ENCODE assay signal across 10 mouse cellular contexts in genomic region chr8:107980618-107981017, GRCm38 (mm10). TPM values are rescaled to one million over a fixed set of nuclear protein-coding genes. Genes with fewer than 3 reads are reported as not detected.
DNase-seq lines count a peak whose midpoint lies in the region; ATAC-seq lines count a peak whose summit lies in the region.
"Had no signal": no experiment of that assay in that cellular context is flagged by ENCODE, and none has a peak within 500 bp of the region (broad histone marks: within the 10 kb centered on the region; RNA-seq: fewer than 3 reads in every experiment).

No protein-coding gene starts in this region.

- H3K36me3 ChIP-seq in neural tube, embryonic 11.5 days (ENCODE audit: control insufficient read depth, insufficient read depth, low read length) = no peaks in the 10 kb centered on the region
- no peaks in the 10 kb centered on the region for H3K36me3 ChIP-seq in neural tube, embryonic 15.5 days

- H3K4me3 ChIP-seq in neural tube, embryonic 11.5 days (ENCODE audit: low read depth, low read length) = no peak overlapping the region
- H3K4me3 ChIP-seq in neural tube, embryonic 15.5 days (replicated peaks) = no peak overlapping the region

- ATAC-seq in neural tube, embryonic 11.5 days (ENCODE audit: insufficient read depth, low FRiP score, low TSS enrichment) = 0 out of 2 replicates have a peak, but pooled peaks have one; percentile 50
- ATAC-seq in neural tube, embryonic 15.5 days (ENCODE audit: low FRiP score) = no peak
- ATAC-seq in hematopoietic stem cell, adult 5-6 weeks (replicated peaks in 1 of 2; ENCODE audit: insufficient read depth in 1 of 2, low FRiP score in 2 of 2, low TSS enrichment in 1 of 2, low read depth in 1 of 2, poor library complexity in 2 of 2, severe bottlenecking in 2 of 2) = peak; percentile 95 to 96
- peak; percentile 81 for ATAC-seq in megakaryocyte-erythroid progenitor cell, adult 5-6 weeks (replicated peaks; ENCODE audit: low FRiP score, low TSS enrichment, poor library complexity, severe bottlenecking)
- no peak for ATAC-seq in erythroid progenitor cell, adult 5-6 weeks (replicated peaks; ENCODE audit: low FRiP score, poor library complexity, severe bottlenecking)

- no peak overlapping the region for H3K9ac ChIP-seq in neural tube, embryonic 11.5 days (ENCODE audit: low read length)
- no peak overlapping the region for H3K9ac ChIP-seq in neural tube, embryonic 15.5 days (replicated peaks)

- peak; percentile 49 to 61 for DNase-seq in cerebellum, postnatal 10 days
- no peak for DNase-seq in cerebellum, adult 8-10 months
- DNase-seq in neural tube, embryonic 11.5 days (ENCODE audit: low spot score) = peak; percentile 48
- DNase-seq in lung, postnatal 14 days = no peak
- DNase-seq: B cell, adult 2 months; thymus, postnatal 14 days had no signal

- H3K27ac ChIP-seq in neural tube, embryonic 11.5 days (ENCODE audit: low read depth, low read length) = no peak overlapping the region
- no peak overlapping the region for H3K27ac ChIP-seq in neural tube, embryonic 15.5 days (replicated peaks)

- H3K27me3 ChIP-seq in neural tube, embryonic 11.5 days (ENCODE audit: control insufficient read depth, insufficient read depth, low read length) = no peaks in the 10 kb centered on the region
- H3K27me3 ChIP-seq in neural tube, embryonic 15.5 days (replicated peaks) = peaks cover 30% of the 10 kb centered on the region

- no peaks in the 10 kb centered on the region for H3K9me3 ChIP-seq in neural tube, embryonic 11.5 days (ENCODE audit: control insufficient read depth, low read length)
- H3K9me3 ChIP-seq in neural tube, embryonic 15.5 days (replicated peaks) = no peaks in the 10 kb centered on the region

- no peak overlapping the region for H3K4me2 ChIP-seq in neural tube, embryonic 11.5 days (ENCODE audit: low read depth)
- H3K4me2 ChIP-seq in neural tube, embryonic 15.5 days = no peak overlapping the region

- peaks cover 5% of the 10 kb centered on the region; the same call in 1 of the 2 replicates for H3K4me1 ChIP-seq in neural tube, embryonic 11.5 days (ENCODE audit: control insufficient read depth, insufficient read depth, low read length)
- peaks cover 4% of the 10 kb centered on the region for H3K4me1 ChIP-seq in neural tube, embryonic 15.5 days

- WGBS in neural tube, embryonic 11.5 days = 40% methylated on average over 10 of the region's 10 CpGs
- 19% methylated on average over 10 of the region's 10 CpGs for WGBS in neural tube, embryonic 15.5 days

RNA-seq across cellular contexts. Expression of gene Zfhx3, which starts 38.2 kb away (rescaled TPM):
- polyA plus RNA-seq in neural tube, embryonic 11.5 days (2014; fragmentation: Nextera tagmentation; extraction: Ambion mirVana) = 36.2 and 36.7 TPM in 2 replicates
- polyA plus RNA-seq in neural tube, embryonic 15.5 days (2015; fragmentation: Nextera tagmentation; extraction: Ambion mirVana) = 20.2 and 22.8 TPM in 2 replicates
- total RNA-seq in hematopoietic stem cell, adult 5-6 weeks (2017) = 2.1 and 2.4 TPM in 2 replicates
- 2.9 and 4.2 TPM in 2 replicates for total RNA-seq in megakaryocyte-erythroid progenitor cell, adult 5-6 weeks (2014; fragmentation: Nextera tagmentation)
- total RNA-seq in megakaryocyte-erythroid progenitor cell, adult 5-6 weeks (2017) = 0.28 and 0.38 TPM in 2 replicates
- total RNA-seq in erythroid progenitor cell, adult 5-6 weeks (2015; ENCODE audit: low replicate concordance) = 0.36 and 1.7 TPM in 2 replicates
- total RNA-seq in erythroid progenitor cell, adult 5-6 weeks (2017; ENCODE audit: low replicate concordance) = 0.23 and 0.26 TPM in 2 replicates

Comparison
In these comparisons a context has a peak if more than half of its experiments do, and no peak if none do; other contexts are left out.
1. DNase-seq: peak in cerebellum, postnatal 10 days (2 of 2) and neural tube, embryonic 11.5 days (single experiment); none in cerebellum, adult 8-10 months (single experiment) and lung, postnatal 14 days (single experiment).
2. ATAC-seq: peak in neural tube, embryonic 11.5 days (single experiment), hematopoietic stem cell, adult 5-6 weeks (2 of 2) and megakaryocyte-erythroid progenitor cell, adult 5-6 weeks (single experiment); none in neural tube, embryonic 15.5 days (single experiment) and erythroid progenitor cell, adult 5-6 weeks (single experiment).